Mouse (Mus musculus) embryonic facial prominence, embryonic 10.5 days (tissue): ENCODE measurements around the gene Ostm1. TPM values are rescaled to one million over a fixed set of nuclear protein-coding genes. Genes with fewer than 3 reads are reported as not detected.

Experiments used
- DNase-seq: peaks from one replicate; pipeline ENCODE4 v3.0.0-alpha.2; 2017; ENCODE audit warnings: low spot score
- H3K27ac ChIP-seq: fragments of 300-500 bp; sonication (generic); replicated peaks from 2 replicates; pipeline ENCODE4 v1.5.1; 2016; ENCODE audit warnings: mild to moderate bottlenecking
- H3K27me3 ChIP-seq: fragments of 300-500 bp; sonication (generic); replicated peaks from 2 replicates; pipeline ENCODE4 v1.6.1; 2016; ENCODE audit warnings: low read depth, mild to moderate bottlenecking; ENCODE audit not compliant: poor library complexity, severe bottlenecking
- H3K36me3 ChIP-seq: fragments of 300-500 bp; sonication (generic); replicated peaks from 2 replicates; pipeline ENCODE4 v1.6.1; 2016; ENCODE audit warnings: mild to moderate bottlenecking, moderate library complexity
- H3K4me1 ChIP-seq: fragments of 300-500 bp; sonication (generic); 2 replicates; pipeline ENCODE4 v1.6.1; 2016
- H3K4me3 ChIP-seq: fragments of 300-500 bp; sonication (generic); 2 replicates; pipeline ENCODE4 v1.5.1; 2016; ENCODE audit warnings: mild to moderate bottlenecking, moderate library complexity
- H3K9me3 ChIP-seq: fragments of 300-500 bp; sonication (generic); 2 replicates; pipeline ENCODE4 v1.6.1; 2016; ENCODE audit warnings: mild to moderate bottlenecking
- WGBS: fragments of 180-500 bp; shearing (Covaris S2); methylation state at CpG from one replicate; pipeline ENCODE4 v1.1.7; 2016; 5-methylcytosine and 5-hydroxymethylcytosine counted together
- polyA plus RNA-seq: library from polyadenylated mRNA; unstranded; fragments of >200 nt; fragmentation: Nextera tagmentation; extraction: Ambion mirVana; gene quantifications from 2 replicates; pipeline ENCODE4 v1.2.1, GENCODE M21; 2016

The Ostm1 gene
- polyA plus RNA-seq, 1 experiment from 2014 or later: 15.7 TPM

- Histone ChIP-seq H3K4me3 (peak overlapping the region; percentile 89), H3K27me3 (peaks cover 23% of the 10 kb centered on the region), H3K4me1 (peaks cover 27% of the 10 kb centered on the region), H3K9me3 (no peaks in the 10 kb centered on the region), H3K36me3 (peaks cover 2% of the 10 kb centered on the region; the same call in 1 of the 2 replicates), H3K27ac (peak overlapping the region; percentile 80)
- peak; percentile 94 for DNase-seq
- under 1% methylated on average over 56 of the region's 56 CpGs for WGBS
Observed at GRCm38 (mm10) chr10:42678755-42679364, 95.2 kb downstream of the Ostm1 start.

GRCm38 (mm10) chr10:42679586-42679985 lies 96.0 kb downstream of the Ostm1 start:
- peaks cover 10% of the 10 kb centered on the region for H3K36me3 ChIP-seq
- peaks cover 23% of the 10 kb centered on the region for H3K27me3 ChIP-seq
- H3K4me1 ChIP-seq: peaks cover 27% of the 10 kb centered on the region
- no peak overlapping the region for H3K27ac ChIP-seq
- H3K9me3 ChIP-seq: no peaks in the 10 kb centered on the region
- 17% methylated on average over 10 of the region's 10 CpGs for WGBS
- H3K4me3 ChIP-seq: peak overlapping the region; percentile 89
- no peak for DNase-seq

- Histone ChIP-seq H3K9me3 (no peaks in the 10 kb centered on the region), H3K36me3 (peaks cover 11% of the 10 kb centered on the region), H3K4me3 (peak overlapping the region; percentile 25; the same call in 1 of the 2 replicates), H3K27me3 (peaks cover 22% of the 10 kb centered on the region), H3K27ac (no peak overlapping the region), H3K4me1 (peaks cover 27% of the 10 kb centered on the region)
- 10% methylated on average over 6 of the region's 6 CpGs for WGBS
- DNase-seq: no peak
Observed at GRCm38 (mm10) chr10:42680582-42681001, 97.0 kb downstream of the Ostm1 start.

- Histone ChIP-seq H3K27ac (no peak overlapping the region), H3K9me3 (no peaks in the 10 kb centered on the region), H3K4me1 (peaks cover 27% of the 10 kb centered on the region), H3K4me3 (no peak overlapping the region), H3K27me3 (peaks cover 19% of the 10 kb centered on the region), H3K36me3 (peaks cover 11% of the 10 kb centered on the region)
- 86% methylated on average over 8 of the region's 8 CpGs for WGBS
- DNase-seq: no peak
Observed at GRCm38 (mm10) chr10:42682421-42682820, 98.8 kb downstream of the Ostm1 start.

GRCm38 (mm10) chr10:42687873-42688272 lies 104.3 kb downstream of the Ostm1 start:
- no peak for DNase-seq
- Histone ChIP-seq H3K27ac (no peak overlapping the region), H3K9me3 (no peaks in the 10 kb centered on the region), H3K36me3 (peaks cover 11% of the 10 kb centered on the region), H3K4me1 (peaks cover 20% of the 10 kb centered on the region), H3K27me3 (no peaks in the 10 kb centered on the region), H3K4me3 (no peak overlapping the region)
- WGBS: 90% methylated on average over 5 of the region's 5 CpGs

- Histone ChIP-seq H3K9me3 (no peaks in the 10 kb centered on the region), H3K4me3 (no peak overlapping the region), H3K4me1 (peaks cover 20% of the 10 kb centered on the region), H3K27ac (no peak overlapping the region), H3K27me3 (no peaks in the 10 kb centered on the region), H3K36me3 (no peaks in the 10 kb centered on the region)
- 54% methylated on average over 1 of the region's 1 CpGs for WGBS
- DNase-seq: no peak
Observed at GRCm38 (mm10) chr10:42689694-42690093, 106.1 kb downstream of the Ostm1 start.

GRCm38 (mm10) chr10:42690233-42691028 lies 106.8 kb downstream of the Ostm1 start:
- 0 out of 2 replicates have a peak overlapping the region, but pooled peaks have one; percentile 14 for H3K27ac ChIP-seq

GRCm38 (mm10) chr10:42691051-42691450 lies 107.4 kb downstream of the Ostm1 start:
- no peak overlapping the region for H3K27ac ChIP-seq
- 76% methylated on average over 2 of the region's 2 CpGs for WGBS

More at GRCm38 (mm10) chr10:42690233-42691028, 106.8 kb downstream of the Ostm1 start:
- H3K36me3 ChIP-seq: no peaks in the 10 kb centered on the region
- H3K4me3 ChIP-seq: no peak overlapping the region
- WGBS: 57% methylated on average over 17 of the region's 17 CpGs
- DNase-seq: no peak
- H3K9me3 ChIP-seq: no peaks in the 10 kb centered on the region
- H3K27me3 ChIP-seq: no peaks in the 10 kb centered on the region
- peaks cover 20% of the 10 kb centered on the region for H3K4me1 ChIP-seq

GRCm38 (mm10) chr10:42692095-42692494 lies 108.5 kb downstream of the Ostm1 start:
- DNase-seq: no peak
- Histone ChIP-seq H3K9me3 (no peaks in the 10 kb centered on the region), H3K27me3 (no peaks in the 10 kb centered on the region), H3K36me3 (no peaks in the 10 kb centered on the region), H3K4me3 (no peak overlapping the region), H3K4me1 (peaks cover 20% of the 10 kb centered on the region), H3K27ac (peak overlapping the region; percentile 51)
- 60% methylated on average over 2 of the region's 2 CpGs for WGBS

More at GRCm38 (mm10) chr10:42691051-42691450, 107.4 kb downstream of the Ostm1 start:
- Histone ChIP-seq H3K36me3 (no peaks in the 10 kb centered on the region), H3K4me1 (peaks cover 20% of the 10 kb centered on the region), H3K4me3 (no peak overlapping the region), H3K9me3 (no peaks in the 10 kb centered on the region), H3K27me3 (no peaks in the 10 kb centered on the region)
- DNase-seq: no peak

- no peak for DNase-seq
- H3K4me3 ChIP-seq: no peak overlapping the region
- no peaks in the 10 kb centered on the region for H3K27me3 ChIP-seq
- no peaks in the 10 kb centered on the region for H3K36me3 ChIP-seq
- H3K4me1 ChIP-seq: peaks cover 20% of the 10 kb centered on the region
- no peak overlapping the region for H3K27ac ChIP-seq
- H3K9me3 ChIP-seq: no peaks in the 10 kb centered on the region
Observed at GRCm38 (mm10) chr10:42692794-42693193, 109.2 kb downstream of the Ostm1 start.

GRCm38 (mm10) chr10:42693482-42693881 lies 109.9 kb downstream of the Ostm1 start:
- WGBS: 63% methylated on average over 2 of the region's 2 CpGs
- Histone ChIP-seq H3K4me1 (peaks cover 20% of the 10 kb centered on the region), H3K36me3 (peaks cover 4% of the 10 kb centered on the region), H3K27ac (no peak overlapping the region), H3K27me3 (no peaks in the 10 kb centered on the region), H3K4me3 (no peak overlapping the region), H3K9me3 (no peaks in the 10 kb centered on the region)
- no peak for DNase-seq

- 93% methylated on average over 13 of the region's 13 CpGs for WGBS
- H3K9me3 ChIP-seq: no peaks in the 10 kb centered on the region
- H3K4me3 ChIP-seq: no peak overlapping the region
- no peak for DNase-seq
- no peak overlapping the region for H3K27ac ChIP-seq
- H3K36me3 ChIP-seq: peaks cover 12% of the 10 kb centered on the region
- H3K4me1 ChIP-seq: peaks cover 14% of the 10 kb centered on the region
- H3K27me3 ChIP-seq: no peaks in the 10 kb centered on the region
Observed at GRCm38 (mm10) chr10:42696361-42696760, 112.7 kb downstream of the Ostm1 start.

GRCm38 (mm10) chr10:42697007-42697406 lies 113.4 kb downstream of the Ostm1 start:
- Histone ChIP-seq H3K4me3 (no peak overlapping the region), H3K36me3 (peaks cover 12% of the 10 kb centered on the region), H3K27ac (no peak overlapping the region), H3K4me1 (peaks cover 9% of the 10 kb centered on the region), H3K9me3 (no peaks in the 10 kb centered on the region), H3K27me3 (no peaks in the 10 kb centered on the region)
- DNase-seq: peak; percentile 72
- WGBS: 32% methylated on average over 8 of the region's 8 CpGs
